Mouse (Mus musculus) right cerebral cortex, postnatal 4 days (tissue): ENCODE results near the gene Tubgcp6.

Experiments used
- DNase-seq: peaks from one replicate; pipeline ENCODE4 v3.0.0-alpha.2; 2022

The Tubgcp6 gene

GRCm38 (mm10) chr15:89141443-89141842 lies 18.5 kb upstream of the Tubgcp6 start:
- no peak for DNase-seq

- no peak for DNase-seq
These were observed 17.8 kb upstream of the Tubgcp6 start, which contains the start of gene Mapk12 for GRCm38 (mm10) chr15:89140659-89141252. Gene Mapk12, minus strand, starts transcription at chr15:89140703.

- peak; percentile 22 for DNase-seq
These were observed 17.2 kb upstream of the Tubgcp6 start for GRCm38 (mm10) chr15:89140048-89140658.

- no peak for DNase-seq
These were observed 15.6 kb upstream of the Tubgcp6 start for GRCm38 (mm10) chr15:89138531-89138930.

GRCm38 (mm10) chr15:89138046-89138405 lies 15.1 kb upstream of the Tubgcp6 start:
- DNase-seq: no peak

GRCm38 (mm10) chr15:89137378-89138045 lies 14.6 kb upstream of the Tubgcp6 start:
- DNase-seq: no peak

GRCm38 (mm10) chr15:89136461-89137155 lies 13.7 kb upstream of the Tubgcp6 start:
- DNase-seq: no peak

- DNase-seq: no peak
These were observed 8.4 kb upstream of the Tubgcp6 start for GRCm38 (mm10) chr15:89131316-89131715.

GRCm38 (mm10) chr15:89130245-89130644 lies 7.3 kb upstream of the Tubgcp6 start:
- no peak for DNase-seq

- peak; percentile 81 for DNase-seq
These were observed 5.8 kb upstream of the Tubgcp6 start, which contains the start of gene Hdac10 for GRCm38 (mm10) chr15:89128382-89129350. Gene Hdac10, minus strand, starts transcription at chr15:89128700.

- DNase-seq: no peak
These were observed 4.5 kb upstream of the Tubgcp6 start for GRCm38 (mm10) chr15:89127364-89127940.

- DNase-seq: no peak
These were observed 3.7 kb upstream of the Tubgcp6 start for GRCm38 (mm10) chr15:89126622-89127021.

- DNase-seq: no peak
These were observed 2.4 kb upstream of the Tubgcp6 start for GRCm38 (mm10) chr15:89125351-89125750.

- DNase-seq: no peak
These were observed 1.4 kb upstream of the Tubgcp6 start for GRCm38 (mm10) chr15:89124312-89124711.

GRCm38 (mm10) chr15:89123595-89123994 lies 683 bp upstream of the Tubgcp6 start:
- peak; percentile 63 for DNase-seq

- no peak for DNase-seq
These were observed 4.9 kb downstream of the Tubgcp6 start for GRCm38 (mm10) chr15:89118007-89118406.

GRCm38 (mm10) chr15:89110147-89110546 lies 12.8 kb downstream of the Tubgcp6 start:
- no peak for DNase-seq

- no peak for DNase-seq
These were observed 15.9 kb downstream of the Tubgcp6 start for GRCm38 (mm10) chr15:89106976-89107375.

- DNase-seq: no peak
These were observed 16.8 kb downstream of the Tubgcp6 start for GRCm38 (mm10) chr15:89106073-89106472.

- no peak for DNase-seq
These were observed 18.5 kb downstream of the Tubgcp6 start for GRCm38 (mm10) chr15:89104425-89104824.

GRCm38 (mm10) chr15:89103921-89104320 lies 19.0 kb downstream of the Tubgcp6 start:
- DNase-seq: no peak

GRCm38 (mm10) chr15:89102646-89103045 lies 20.3 kb downstream of the Tubgcp6 start:
- no peak for DNase-seq
